Mouse (Mus musculus) CH12.LX (cell line): ENCODE data around the gene Olfr998.
"Not testable (repeated sequence)": the region's sequence is repeated elsewhere in the genome, so short reads cannot be mapped to it uniquely, and the experiment has no call there.

Experiments used
- CHD1 ChIP-seq: IDR thresholded peaks from 2 replicates; pipeline ENCODE4 v1.6.1; 2012; ENCODE audit warnings: low read depth, low read length, improper control_type of control experiment, inconsistent platforms
- CHD2 ChIP-seq: IDR thresholded peaks from 2 replicates; pipeline ENCODE4 v1.6.1; 2011; ENCODE audit warnings: low read length, improper control_type of control experiment
- CTCF ChIP-seq, 2 experiments: IDR thresholded peaks in 1 of 2; conservative IDR thresholded peaks in 1 of 2; 2 replicates each; pipeline ENCODE4 v1.5.1; 2011 to 2012; ENCODE audit warnings: low read depth in 2 of 2, low read length in 2 of 2, improper control_type of control experiment in 1 of 2, inconsistent platforms in 1 of 2, mild to moderate bottlenecking in 1 of 2, moderate library complexity in 1 of 2
- MAFK ChIP-seq: IDR thresholded peaks from 2 replicates; pipeline ENCODE4 v1.6.1; 2011; ENCODE audit warnings: low read length, improper control_type of control experiment; ENCODE audit not compliant: insufficient replicate concordance
- PAX5 ChIP-seq: IDR thresholded peaks from 2 replicates; pipeline ENCODE4 v1.6.1; 2012; ENCODE audit warnings: low read length, inconsistent platforms, mixed read lengths
- POLR2AphosphoS2 ChIP-seq: IDR thresholded peaks from 2 replicates; pipeline ENCODE4 v1.6.1; 2011; ENCODE audit warnings: low read depth, low read length, improper control_type of control experiment
- USF2 ChIP-seq: conservative IDR thresholded peaks from 2 replicates; pipeline ENCODE4 v1.6.1; 2011; ENCODE audit warnings: low read depth, low read length, improper control_type of control experiment

DNA sequence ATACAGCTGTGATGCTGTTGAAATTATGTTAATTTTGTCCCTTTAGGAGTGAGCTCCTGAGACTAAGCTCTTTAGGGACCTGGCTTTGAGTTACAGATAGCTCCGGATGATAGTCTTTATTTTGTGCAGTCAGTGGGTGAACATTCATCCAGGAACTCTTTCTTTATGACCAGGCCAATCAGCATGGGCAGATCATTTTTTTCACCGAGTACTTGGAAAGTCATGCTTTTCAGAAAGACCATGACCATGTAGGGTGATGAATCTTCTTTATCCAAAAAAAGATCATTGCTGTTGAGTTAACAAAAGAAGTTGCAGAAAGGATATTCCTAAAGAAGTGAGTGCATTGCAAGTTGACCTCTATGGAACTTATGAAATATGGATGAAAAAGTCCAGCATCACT is at the start of gene Olfr998:
- not testable (repeated sequence) for TF ChIP-seq PAX5; CHD1; CHD2; POLR2AphosphoS2; CTCF (conservative IDR thresholded peaks at IDR 0.05 in 1 of 2, IDR thresholded peaks at IDR 0.05 in 1 of 2; ENCODE audit: low read depth in 2 of 2, low read length in 2 of 2); USF2; MAFK
